Comparison of ENCODE assay signal across 8 mouse cellular contexts in the genomic region with DNA sequence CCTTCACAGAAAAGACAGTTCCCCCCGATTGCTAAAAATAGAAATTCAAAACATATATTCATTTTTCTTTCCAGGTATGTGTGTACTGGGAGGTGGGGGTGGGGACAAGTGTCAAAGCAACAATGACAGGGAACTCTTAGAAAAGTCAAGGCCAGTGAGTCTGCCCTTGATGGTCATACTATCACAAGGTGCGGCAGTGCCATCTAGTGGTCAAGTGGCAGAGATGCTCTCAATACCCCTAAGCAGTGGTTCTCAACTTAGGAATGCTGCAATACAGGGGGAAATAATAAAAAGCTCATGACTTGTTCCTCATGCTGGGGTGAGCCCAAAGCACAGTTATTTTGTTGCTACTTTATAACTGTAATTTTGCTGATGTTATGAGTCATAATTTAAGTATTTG. TPM values are rescaled to one million over a fixed set of nuclear protein-coding genes. Genes with fewer than 3 reads are reported as not detected.
A peak's percentile ranks its signal among the peaks of the same experiment; 100 is the strongest.
DNase-seq lines count a peak whose midpoint lies in the region; ATAC-seq and TF ChIP-seq lines count a peak whose summit lies in the region.

No protein-coding gene starts in this region.

- H3K4me3 ChIP-seq in C2C12 (ENCODE audit: insufficient read depth, poor library complexity, severe bottlenecking): no peak overlapping the region
- no peak overlapping the region for H3K4me3 ChIP-seq in heart, embryonic 16.5 days (ENCODE audit: low read length)
- H3K4me3 ChIP-seq in liver, embryonic 15.5 days (replicated peaks): no peak overlapping the region
- H3K4me3 ChIP-seq in neural tube, embryonic 14.5 days (ENCODE audit: low read depth, low read length): no peak overlapping the region

- no peak overlapping the region for H3K4me2 ChIP-seq in heart, embryonic 16.5 days (ENCODE audit: low read depth, low read length)
- H3K4me2 ChIP-seq in liver, embryonic 15.5 days: no peak overlapping the region
- no peak overlapping the region for H3K4me2 ChIP-seq in neural tube, embryonic 14.5 days (ENCODE audit: low read depth, low read length)

- 15% methylated on average over 2 of the region's 2 CpGs for WGBS in heart, embryonic 16.5 days
- WGBS in liver, embryonic 15.5 days (ENCODE audit: insufficient replicate concordance): 13% methylated on average over 2 of the region's 2 CpGs
- WGBS in neural tube, embryonic 14.5 days: 10% methylated on average over 2 of the region's 2 CpGs

- peak; percentile 23 for TF ChIP-seq CTCF in C2C12 (IDR thresholded peaks at IDR 0.05; ENCODE audit: control insufficient read depth, insufficient read depth, insufficient read length)

- no peak overlapping the region for H3ac ChIP-seq in C2C12 (ENCODE audit: control insufficient read depth, insufficient read length, low read depth)

- peaks cover 4% of the 10 kb centered on the region for H3K36me3 ChIP-seq in C2C12 (ENCODE audit: control insufficient read depth, insufficient read depth)
- no peaks in the 10 kb centered on the region; the same call in 1 of the 2 replicates for H3K36me3 ChIP-seq in heart, embryonic 16.5 days (ENCODE audit: control insufficient read depth, insufficient read depth)
- H3K36me3 ChIP-seq in liver, embryonic 15.5 days (replicated peaks): peaks cover 3% of the 10 kb centered on the region; the same call in 1 of the 2 replicates
- H3K36me3 ChIP-seq in neural tube, embryonic 14.5 days (ENCODE audit: control insufficient read depth, insufficient read depth, low read length): no peaks in the 10 kb centered on the region

- H3K9ac ChIP-seq in heart, embryonic 16.5 days (ENCODE audit: low read length): no peak overlapping the region
- H3K9ac ChIP-seq in liver, embryonic 15.5 days: no peak overlapping the region
- H3K9ac ChIP-seq in neural tube, embryonic 14.5 days (replicated peaks; ENCODE audit: low read depth, low read length): no peak overlapping the region

- ATAC-seq in heart, embryonic 16.5 days (replicated peaks; ENCODE audit: extremely low read depth, insufficient read depth, low FRiP score): peak; percentile 65
- peak; percentile 54; the same call in 1 of the 2 replicates for ATAC-seq in liver, embryonic 15.5 days (ENCODE audit: insufficient read depth)
- peak; percentile 72; the same call in 1 of the 2 replicates for ATAC-seq in neural tube, embryonic 14.5 days (ENCODE audit: low read depth)

- no peak overlapping the region for H3K27ac ChIP-seq in heart, embryonic 16.5 days (ENCODE audit: low read length)
- H3K27ac ChIP-seq in liver, embryonic 15.5 days (replicated peaks): no peak overlapping the region
- no peak overlapping the region for H3K27ac ChIP-seq in neural tube, embryonic 14.5 days (ENCODE audit: low read depth, low read length)

- DNase-seq in adrenal gland, adult 8-10 months: peak; percentile 45
- DNase-seq in embryo, embryonic 9.5 days (ENCODE audit: extremely low spot score): peak; percentile 45
- peak; percentile 69 to 86 for DNase-seq in kidney, postnatal 36 days
- DNase-seq in testis, postnatal 14 days (ENCODE audit: low spot score): peak; percentile 36

- H3K27me3 ChIP-seq in C2C12 (ENCODE audit: control insufficient read depth, insufficient read depth, insufficient read length): no peaks in the 10 kb centered on the region
- no peaks in the 10 kb centered on the region for H3K27me3 ChIP-seq in heart, embryonic 16.5 days (ENCODE audit: control insufficient read depth, insufficient read depth, low read length)
- no peaks in the 10 kb centered on the region for H3K27me3 ChIP-seq in liver, embryonic 15.5 days
- H3K27me3 ChIP-seq in neural tube, embryonic 14.5 days (ENCODE audit: control insufficient read depth, insufficient read depth, low read length): no peaks in the 10 kb centered on the region

- no peaks in the 10 kb centered on the region for H3K79me2 ChIP-seq in C2C12 (ENCODE audit: control insufficient read depth, insufficient read depth)

- H3K79me3 ChIP-seq in C2C12 (ENCODE audit: low read depth): no peaks in the 10 kb centered on the region

- H3K9me3 ChIP-seq in heart, embryonic 16.5 days (replicated peaks; ENCODE audit: control insufficient read depth, low read length): no peaks in the 10 kb centered on the region
- no peaks in the 10 kb centered on the region for H3K9me3 ChIP-seq in liver, embryonic 15.5 days (replicated peaks)
- no peaks in the 10 kb centered on the region for H3K9me3 ChIP-seq in neural tube, embryonic 14.5 days (ENCODE audit: control insufficient read depth, low read length)

- H3K4me1 ChIP-seq in heart, embryonic 16.5 days (ENCODE audit: control insufficient read depth, insufficient read depth, low read length): no peaks in the 10 kb centered on the region
- H3K4me1 ChIP-seq in liver, embryonic 15.5 days (replicated peaks): no peaks in the 10 kb centered on the region
- no peaks in the 10 kb centered on the region for H3K4me1 ChIP-seq in neural tube, embryonic 14.5 days (ENCODE audit: control insufficient read depth, insufficient read depth, low read length)

TF ChIP-seq in C2C12, 6 proteins besides CTCF, POLR2A, EP300 and RAD21:
- TF ChIP-seq CEBPB (IDR thresholded peaks at IDR 0.05; ENCODE audit: low read depth): no peak
- TF ChIP-seq FOSL1 (IDR thresholded peaks at IDR 0.05; ENCODE audit: insufficient read depth, low read length, poor library complexity, severe bottlenecking): no peak
- no peak for TF ChIP-seq MAX (IDR thresholded peaks at IDR 0.05)
- no peak for TF ChIP-seq MYOG (IDR thresholded peaks at IDR 0.05; ENCODE audit: control insufficient read depth, extremely low read depth, insufficient read length)
- no peak for TF ChIP-seq USF1 (IDR thresholded peaks at IDR 0.05; ENCODE audit: low read depth)
- no peak for TF ChIP-seq MYOD1 (IDR thresholded peaks at IDR 0.05; ENCODE audit: control insufficient read depth, insufficient read length, low read depth)
TF ChIP-seq in C2C12: peak in this region for 0.

RNA-seq across cellular contexts. Expression of a gene that starts 10.1 kb away (rescaled TPM):
- polyA plus RNA-seq in C2C12 (2012; fragmentation: generic; extraction: Trizol): 16.3 TPM
- 10 to 100 TPM in 1 of 4 experiments, 1 to 10 TPM in 3; 7.2 to 10.2 (median 8.3) TPM for total RNA-seq in adrenal gland, adult 8-10 months (2022)
- polyA plus RNA-seq in heart, embryonic 16.5 days (2015; fragmentation: Nextera tagmentation; extraction: Ambion mirVana): 17.4 and 17.8 TPM in 2 replicates
- polyA plus RNA-seq in liver, embryonic 15.5 days (2015; fragmentation: Nextera tagmentation; extraction: Ambion mirVana): 14.3 and 15.8 TPM in 2 replicates
- polyA plus RNA-seq in neural tube, embryonic 14.5 days (2014; fragmentation: Nextera tagmentation; extraction: Ambion mirVana): 17.3 and 17.8 TPM in 2 replicates

RNA-seq across cellular contexts. Expression of a gene that starts 22.4 kb away (rescaled TPM):
- polyA plus RNA-seq in C2C12 (2012; fragmentation: generic; extraction: Trizol): not detected
- total RNA-seq in adrenal gland, adult 8-10 months (2022): not detected
- polyA plus RNA-seq in heart, embryonic 16.5 days (2015; fragmentation: Nextera tagmentation; extraction: Ambion mirVana): 0.11 TPM in 1 of 2 replicates, not detected in the other
- polyA plus RNA-seq in liver, embryonic 15.5 days (2015; fragmentation: Nextera tagmentation; extraction: Ambion mirVana): 0.67 and 1.2 TPM in 2 replicates
- not detected in 2 replicates for polyA plus RNA-seq in neural tube, embryonic 14.5 days (2014; fragmentation: Nextera tagmentation; extraction: Ambion mirVana)

RNA-seq across cellular contexts. Expression of a gene that starts 38.4 kb away (rescaled TPM):
- 2.8 TPM for polyA plus RNA-seq in C2C12 (2012; fragmentation: generic; extraction: Trizol)
- total RNA-seq in adrenal gland, adult 8-10 months (2022): 10 to 100 TPM; 10.1 to 21.4 (median 16.1) TPM
- 0.27 and 0.53 TPM in 2 replicates for polyA plus RNA-seq in heart, embryonic 16.5 days (2015; fragmentation: Nextera tagmentation; extraction: Ambion mirVana)
- polyA plus RNA-seq in liver, embryonic 15.5 days (2015; fragmentation: Nextera tagmentation; extraction: Ambion mirVana): 0.06 and 0.13 TPM in 2 replicates
- 0.76 and 0.91 TPM in 2 replicates for polyA plus RNA-seq in neural tube, embryonic 14.5 days (2014; fragmentation: Nextera tagmentation; extraction: Ambion mirVana)
